Mouse (Mus musculus): ENCODE measurements around the gene Hps3.
A peak's percentile ranks its signal among the peaks of the same experiment; 100 is the strongest.
"Not testable (repeated sequence)": the region's sequence is repeated elsewhere in the genome, so short reads cannot be mapped to it uniquely, and the experiment has no call there.

Gene Hps3

DNA sequence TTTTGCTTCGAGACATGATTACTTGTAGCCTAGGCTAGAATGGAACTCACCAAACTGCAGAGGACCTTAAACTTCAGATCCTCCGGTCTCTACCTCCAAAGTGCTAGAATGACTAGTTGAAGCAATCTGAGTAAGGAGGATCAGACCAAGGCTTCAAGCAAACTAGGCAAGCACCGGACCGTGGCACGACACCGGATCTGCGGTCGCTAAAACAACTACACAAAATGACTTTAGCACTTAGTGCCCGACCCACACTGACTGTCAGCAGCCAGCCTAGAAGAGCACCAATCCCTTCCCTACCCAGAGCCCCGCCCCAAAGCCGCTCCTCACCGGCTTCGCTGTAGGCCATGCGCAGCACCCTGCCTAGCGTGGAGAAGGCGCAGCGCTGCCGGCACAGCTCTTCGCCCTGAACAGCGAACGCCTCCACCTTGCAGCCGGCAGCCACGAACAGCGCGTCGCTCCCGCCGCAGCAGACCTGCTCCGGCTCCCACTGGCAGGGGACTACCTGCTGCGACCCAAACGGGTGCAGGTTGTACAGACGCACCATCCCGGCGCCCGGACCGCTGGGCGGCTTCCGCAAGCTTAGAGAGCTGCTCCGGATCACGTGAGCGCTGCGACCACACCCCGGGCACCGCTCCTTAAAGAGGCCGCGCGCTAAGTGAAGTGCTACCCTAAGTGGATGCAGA lies at the start of gene Hps3:
Gene Hps3, minus strand, starts transcription at position 597 of the 686 bp plus-strand sequence.
- peak; percentile 87 for DNase-seq (ENCODE audit: low spot score)

DNA sequence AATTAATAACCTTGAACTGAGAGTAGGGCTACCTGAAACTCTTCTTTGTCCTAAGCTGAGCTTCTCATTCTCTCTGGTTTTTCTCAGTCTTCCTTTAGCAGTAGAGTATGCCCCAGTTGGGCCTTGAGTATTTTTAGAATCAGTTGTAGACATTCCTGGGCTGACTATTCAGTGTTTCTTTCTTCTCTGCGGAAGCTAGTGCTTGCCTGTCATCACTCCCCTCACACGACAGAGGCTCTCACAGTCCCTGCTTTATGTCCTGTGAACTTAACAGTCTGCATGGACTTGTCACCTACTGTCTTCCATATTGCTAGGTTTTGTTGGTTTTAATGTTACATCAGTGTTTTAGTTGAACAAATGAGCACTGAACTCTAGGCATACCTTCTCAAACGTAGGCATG lies 47.0 kb upstream of the Hps3 start:
- no peak for DNase-seq (ENCODE audit: low spot score)

DNA sequence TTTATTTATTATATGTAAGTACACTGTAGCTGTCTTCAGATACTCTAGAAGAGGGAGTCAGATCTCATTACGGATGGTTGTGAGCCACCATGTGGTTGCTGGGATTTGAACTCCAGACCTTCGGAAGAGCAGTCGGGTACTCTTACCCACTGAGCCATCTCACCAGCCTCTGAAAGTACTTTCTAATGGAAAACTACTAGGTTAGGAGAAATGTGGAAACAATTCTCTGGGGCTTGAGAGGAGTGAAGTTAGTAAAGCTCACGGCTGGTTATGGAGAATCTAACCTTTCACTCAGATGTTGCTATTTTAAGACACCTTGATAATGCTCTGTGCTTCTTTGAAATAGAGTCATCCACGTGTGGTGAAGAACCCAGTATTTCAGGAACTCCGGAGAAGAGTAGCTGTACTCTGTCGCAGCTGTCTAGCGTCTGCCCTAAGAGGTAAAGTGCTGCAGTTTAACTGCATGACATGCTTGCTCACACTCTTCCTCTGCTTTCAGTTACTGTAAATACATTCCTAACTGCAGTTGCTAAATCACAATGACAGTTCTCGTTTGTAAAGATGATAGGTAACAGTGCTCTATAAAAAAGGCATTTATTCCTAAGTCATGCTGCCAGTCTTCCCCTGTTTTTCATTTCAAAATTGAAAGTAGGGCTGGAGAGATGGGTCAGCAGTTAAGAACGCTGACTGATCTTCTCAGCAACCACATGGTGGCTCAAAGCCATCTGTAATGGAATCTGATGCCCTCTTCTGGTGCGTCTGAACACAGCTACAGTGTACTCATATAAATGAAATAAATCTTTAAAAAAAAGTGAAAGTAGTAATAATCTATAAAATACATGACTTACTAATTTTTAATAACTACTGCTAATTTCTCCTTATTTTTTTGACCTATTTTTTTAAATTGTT lies 41.3 kb upstream of the Hps3 start:
- DNase-seq (ENCODE audit: low spot score), result no peak

DNA sequence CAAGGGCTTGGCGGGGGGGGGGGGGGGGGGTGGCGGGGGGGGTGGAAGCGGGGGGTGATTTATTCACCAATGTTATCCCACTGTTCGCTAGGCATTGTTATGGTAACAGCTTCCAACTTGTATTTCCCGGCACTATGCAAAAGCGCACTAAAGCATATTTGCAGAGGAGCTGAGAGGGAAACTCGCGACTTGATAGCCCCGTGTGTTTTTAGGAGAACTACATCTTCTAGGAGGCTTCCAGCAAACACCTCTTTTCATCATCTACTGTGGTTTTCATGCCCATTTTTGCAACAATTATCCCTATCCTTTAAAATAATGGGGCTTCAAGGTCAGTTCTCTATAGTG lies 23.1 kb upstream of the Hps3 start:
- no peak for DNase-seq (ENCODE audit: low spot score)

DNA sequence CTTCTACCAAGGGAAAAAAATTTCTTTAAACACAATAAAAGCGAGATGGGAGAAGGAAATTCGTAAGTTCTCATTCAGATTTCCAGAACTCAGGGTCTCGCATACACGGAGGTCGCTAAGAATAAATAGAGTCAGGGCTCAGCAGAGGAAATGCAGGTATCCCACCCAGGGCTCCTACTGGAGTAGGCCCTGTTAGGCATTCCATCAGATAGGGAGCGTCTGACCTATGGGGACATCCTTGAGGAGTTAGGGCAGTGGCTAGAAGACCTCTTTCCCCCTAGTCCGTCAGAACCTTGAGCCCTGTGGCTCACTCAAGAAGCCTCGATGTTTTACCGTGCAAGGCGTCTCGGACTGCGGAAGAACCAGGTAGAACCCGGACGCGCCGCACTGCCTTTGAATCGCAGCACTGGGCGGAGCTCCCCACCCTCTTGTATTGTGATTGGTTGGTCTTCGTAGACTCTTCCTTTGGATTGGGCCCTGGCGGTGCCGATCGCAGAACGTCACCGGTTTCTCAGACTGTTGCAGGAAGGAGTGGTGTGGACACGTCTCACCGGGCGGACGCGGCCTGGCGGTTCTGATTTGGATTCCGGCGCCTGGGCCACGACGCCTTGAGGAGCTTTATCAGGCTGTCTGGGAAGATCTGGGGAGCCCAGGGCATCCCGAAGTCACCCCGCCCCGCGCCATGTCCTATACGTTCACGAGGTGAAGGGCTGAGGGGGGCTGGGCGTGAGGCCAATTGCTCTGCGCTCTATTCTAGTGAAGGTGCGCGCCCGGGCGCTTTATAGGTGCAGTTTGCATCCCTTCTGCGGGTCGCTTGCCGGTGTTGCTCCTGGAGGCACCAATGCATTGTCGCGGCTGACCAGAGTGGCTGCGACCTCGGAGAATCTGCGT lies 22.4 kb upstream of the Hps3 start, which contains the start of gene Hltf:
Gene Hltf, plus strand, starts transcription at position 506 of the 891 bp plus-strand sequence.
- DNase-seq (ENCODE audit: low spot score), result peak; percentile 93

DNA sequence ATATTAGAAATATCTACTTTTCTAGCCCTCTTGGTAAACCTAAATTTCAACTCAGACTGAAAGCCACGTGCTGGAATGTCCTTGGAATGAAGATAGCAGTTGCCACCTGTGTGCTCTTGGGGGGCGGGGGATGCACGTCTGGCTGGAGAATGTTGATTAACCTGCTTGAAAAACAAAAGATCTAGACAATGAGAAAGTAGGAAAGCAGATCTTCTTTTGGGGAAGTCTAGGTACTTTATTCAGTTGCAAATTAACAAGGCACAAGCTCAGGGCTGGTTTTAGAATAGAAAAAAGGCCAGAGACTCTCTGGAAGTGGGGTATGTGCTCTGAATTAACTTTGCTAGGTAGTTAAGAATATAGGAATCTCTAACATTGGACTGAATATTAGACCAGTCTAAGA lies 9.6 kb upstream of the Hps3 start:
- not testable (repeated sequence) for DNase-seq (ENCODE audit: low spot score)

DNA sequence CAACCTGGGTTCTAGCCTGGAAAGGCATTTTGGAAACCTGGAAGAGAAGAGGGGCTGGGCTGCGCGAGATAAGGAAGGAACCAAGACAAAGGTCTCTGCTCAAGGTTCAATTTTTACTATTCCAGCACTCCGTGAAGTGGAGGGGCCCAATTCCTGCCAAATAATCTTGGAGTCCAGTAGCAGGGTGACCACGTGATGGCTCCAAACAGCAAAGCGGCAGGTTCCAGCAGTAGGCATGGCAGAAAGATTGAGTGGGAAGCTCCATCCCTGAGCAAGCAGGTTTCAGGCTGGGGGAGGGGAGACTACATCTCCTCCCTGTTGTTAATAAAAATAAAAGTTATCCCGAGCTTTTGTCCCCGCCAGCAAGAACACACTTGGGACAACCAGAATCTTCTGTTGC lies 6.3 kb upstream of the Hps3 start:
- DNase-seq (ENCODE audit: low spot score), result not testable (repeated sequence)

DNA sequence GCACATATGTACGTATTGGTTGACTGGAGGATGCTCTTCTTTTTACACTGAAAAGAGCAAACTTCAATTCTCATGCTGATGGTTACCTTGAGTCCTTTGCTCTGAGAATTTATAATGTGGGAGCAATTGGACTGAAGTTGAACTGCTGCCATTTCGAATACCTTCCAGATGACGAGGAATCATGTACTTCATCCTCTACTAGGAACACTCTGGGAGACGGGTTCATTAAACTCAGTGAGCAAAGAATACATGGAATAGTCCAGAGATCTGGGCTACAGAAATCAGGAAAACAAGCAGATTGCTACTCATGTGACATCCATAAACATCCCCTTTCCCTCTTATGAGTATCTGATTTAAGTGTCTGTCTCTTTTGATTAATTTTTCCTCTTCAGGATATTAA lies 954 bp upstream of the Hps3 start:
- no peak for DNase-seq (ENCODE audit: low spot score)

DNA sequence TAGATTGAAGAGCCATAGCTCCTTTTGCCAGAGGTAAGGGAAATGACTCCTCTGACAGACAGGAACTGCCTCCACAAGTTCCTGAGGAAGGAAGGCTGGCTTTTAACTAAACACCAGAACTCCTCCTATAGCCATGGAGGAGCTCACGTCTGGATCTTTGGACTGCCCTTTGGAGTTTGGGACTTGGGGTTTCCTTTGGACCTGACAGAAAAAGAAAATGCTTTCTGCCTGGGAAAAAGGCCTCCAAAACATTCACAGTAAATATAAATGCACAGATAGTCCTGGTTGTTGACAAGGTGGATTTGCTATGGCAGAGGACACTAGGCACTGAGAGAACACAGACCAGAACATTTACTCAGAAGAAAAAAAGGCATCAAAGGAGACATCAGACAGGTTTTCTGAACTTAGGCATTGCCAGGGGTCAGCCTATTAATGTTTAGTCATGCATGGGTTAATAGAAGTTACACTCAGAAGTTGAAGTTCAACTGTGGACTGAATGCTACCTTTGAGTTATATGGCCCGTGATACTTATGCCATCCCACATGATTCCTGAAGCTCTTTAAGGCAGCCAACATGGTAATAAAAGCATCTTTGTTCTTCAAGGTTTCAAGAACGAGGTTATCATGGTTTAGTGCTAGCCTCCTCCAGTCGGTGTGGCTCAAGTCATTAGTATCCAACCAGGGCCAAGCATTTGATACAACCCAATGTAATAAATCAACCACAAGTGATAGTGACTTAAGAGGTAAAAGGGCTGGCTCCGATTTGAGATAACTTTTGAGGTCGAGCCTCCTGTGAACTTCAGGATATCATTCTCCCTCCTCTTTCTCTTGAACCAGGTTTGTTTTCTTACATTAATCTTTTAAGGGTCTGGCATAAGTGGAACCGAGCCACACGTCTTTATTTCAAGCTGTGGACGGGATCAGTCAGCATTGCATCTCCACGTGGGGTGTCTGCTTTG lies 1.1 kb downstream of the Hps3 start:
- DNase-seq (ENCODE audit: low spot score), result no peak

DNA sequence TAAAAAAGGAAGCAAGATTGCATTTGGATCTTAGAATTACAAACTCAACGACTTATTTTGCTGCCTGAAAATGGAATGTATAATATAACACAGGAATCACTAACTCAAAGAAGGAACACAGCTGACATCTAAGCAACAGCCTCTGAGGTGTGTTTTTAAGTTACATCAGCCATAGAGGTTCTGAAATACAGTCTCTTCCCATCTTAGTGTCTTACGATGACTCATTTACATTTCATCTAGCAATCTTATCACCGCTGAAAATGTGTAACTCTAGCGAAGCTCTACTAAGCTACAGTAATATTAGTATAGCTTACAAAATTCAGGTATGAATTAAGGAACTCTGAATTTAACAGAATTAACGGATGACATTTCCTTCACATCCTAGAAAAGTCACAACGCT lies 4.3 kb downstream of the Hps3 start:
- no peak for DNase-seq (ENCODE audit: low spot score)

DNA sequence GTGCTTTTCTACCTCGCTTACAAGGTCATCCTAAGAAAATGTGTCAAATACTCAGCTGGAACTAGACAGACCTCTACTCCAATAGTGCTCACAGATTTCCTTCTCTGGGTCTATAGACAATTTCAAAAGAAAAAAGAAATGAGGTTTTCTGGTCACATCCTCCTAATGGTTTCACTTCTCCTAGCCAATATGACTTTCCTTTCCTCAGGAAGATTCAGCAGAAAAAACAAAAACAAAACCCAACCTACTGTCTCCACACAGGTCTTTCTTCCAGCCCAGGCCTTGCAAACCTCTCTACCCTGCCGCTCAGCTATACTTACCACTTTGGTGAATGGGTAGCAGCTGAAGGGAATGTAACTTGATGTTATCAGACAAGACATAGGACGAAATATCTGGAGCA lies 6.5 kb downstream of the Hps3 start:
- DNase-seq (ENCODE audit: low spot score), result no peak

DNA sequence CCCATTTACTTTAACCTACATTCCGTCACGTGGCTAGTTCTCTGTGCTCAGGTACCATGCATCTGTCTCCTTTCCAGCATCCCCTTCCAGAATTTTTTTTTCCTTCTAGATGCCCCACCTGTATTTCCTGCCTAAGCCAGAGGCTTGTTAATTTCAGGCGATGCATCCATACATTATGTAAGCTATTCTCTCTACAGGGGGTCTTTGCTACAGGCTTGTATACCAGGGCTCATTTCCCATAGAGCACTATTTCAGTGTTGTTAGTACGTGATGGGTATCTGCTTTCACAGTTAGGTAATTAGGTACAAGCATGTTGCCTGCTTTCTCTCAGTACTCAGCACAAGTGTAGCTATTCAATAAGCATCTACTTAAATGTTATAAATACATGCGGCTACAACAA lies 7.3 kb downstream of the Hps3 start:
- DNase-seq (ENCODE audit: low spot score), result no peak

DNA sequence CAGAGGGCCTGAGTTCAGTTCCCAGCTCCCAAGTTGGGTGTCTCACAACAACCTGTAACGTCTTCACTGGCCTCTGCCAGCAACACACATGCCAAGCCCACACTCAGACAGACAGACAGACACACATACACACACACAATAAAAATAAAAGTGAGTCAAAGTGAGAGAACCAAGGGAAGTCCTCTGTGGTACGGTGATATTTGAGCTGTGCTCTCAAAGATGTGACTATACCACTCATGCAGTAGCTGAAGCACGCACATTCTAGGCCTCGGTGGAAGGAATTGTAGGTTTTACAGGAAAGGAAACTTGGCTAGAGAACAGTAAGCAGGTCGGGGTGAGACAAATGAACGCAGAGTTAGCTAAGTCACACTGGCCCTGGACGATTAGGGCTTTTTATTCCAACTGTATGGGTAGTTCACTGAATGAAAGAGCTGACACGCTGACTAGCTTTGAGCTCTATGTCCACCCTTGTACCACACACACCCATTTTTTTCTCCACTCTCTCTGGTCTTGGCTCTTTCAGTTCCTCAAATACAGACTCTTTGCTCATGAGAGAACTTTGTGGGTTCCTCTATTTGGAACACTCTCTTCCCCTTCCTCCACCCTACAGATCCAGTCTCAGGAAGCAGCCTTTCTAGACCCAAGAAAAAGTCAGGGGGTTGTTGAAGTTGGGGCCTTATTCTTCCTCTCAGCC lies 8.0 kb downstream of the Hps3 start:
- DNase-seq (ENCODE audit: low spot score), result no peak

DNA sequence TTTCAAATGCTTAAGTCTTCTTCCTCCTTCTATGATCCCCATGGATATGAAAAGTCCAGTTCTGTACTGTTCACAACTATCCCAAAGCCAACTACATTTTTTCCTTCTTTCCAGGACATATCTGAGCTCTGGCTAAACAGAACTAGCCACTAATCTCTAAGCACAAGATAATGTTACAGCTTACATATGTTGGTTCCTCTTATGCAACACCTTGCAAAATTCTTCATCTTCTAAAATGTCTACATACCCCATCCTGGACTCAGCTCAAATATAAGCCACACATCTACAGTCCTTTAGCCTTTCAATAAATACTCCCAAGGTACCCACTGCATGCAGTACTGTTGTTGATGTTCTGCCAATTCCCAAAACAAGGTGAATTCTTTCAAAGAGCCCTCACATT lies 8.6 kb downstream of the Hps3 start:
- no peak for DNase-seq (ENCODE audit: low spot score)

DNA sequence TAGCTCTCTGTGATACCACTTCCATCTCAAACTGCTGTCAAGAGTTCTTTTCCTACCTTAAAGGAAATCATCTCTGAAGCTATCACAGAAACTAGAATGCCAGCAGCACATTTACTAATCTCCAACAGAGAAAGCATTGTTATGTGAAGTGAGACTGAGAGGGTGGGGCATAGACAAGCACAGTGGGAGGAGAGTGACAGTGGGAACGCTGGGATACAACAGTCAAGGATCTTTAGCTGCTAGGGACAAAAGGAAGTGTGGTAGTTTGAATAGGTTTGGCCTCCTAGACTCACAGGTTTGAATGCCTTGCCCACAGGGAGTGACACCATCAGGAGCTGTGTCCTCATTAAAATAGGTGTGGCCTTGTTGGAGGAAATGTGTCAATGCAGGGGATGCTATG lies 11.3 kb downstream of the Hps3 start:
- no peak for DNase-seq (ENCODE audit: low spot score)

DNA sequence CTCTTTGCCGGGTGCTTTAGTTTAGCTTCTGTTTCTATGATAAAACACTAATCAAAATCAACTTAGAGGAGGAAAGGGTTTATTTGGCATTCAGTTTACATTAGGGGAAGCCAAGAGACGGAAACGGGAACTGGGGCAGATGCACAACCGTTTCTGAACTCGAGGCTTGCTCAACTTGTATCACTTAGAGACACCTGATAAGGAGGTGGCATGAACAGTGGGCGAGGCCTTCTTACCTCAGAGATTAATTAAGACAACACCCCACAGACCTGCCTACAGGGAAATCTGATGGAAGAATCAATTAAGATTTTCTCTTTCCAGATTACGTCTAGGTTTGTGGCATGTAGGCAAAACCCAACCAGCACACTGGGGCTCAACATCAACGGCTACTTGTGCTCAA lies 17.0 kb downstream of the Hps3 start:
- no peak for DNase-seq (ENCODE audit: low spot score)

DNA sequence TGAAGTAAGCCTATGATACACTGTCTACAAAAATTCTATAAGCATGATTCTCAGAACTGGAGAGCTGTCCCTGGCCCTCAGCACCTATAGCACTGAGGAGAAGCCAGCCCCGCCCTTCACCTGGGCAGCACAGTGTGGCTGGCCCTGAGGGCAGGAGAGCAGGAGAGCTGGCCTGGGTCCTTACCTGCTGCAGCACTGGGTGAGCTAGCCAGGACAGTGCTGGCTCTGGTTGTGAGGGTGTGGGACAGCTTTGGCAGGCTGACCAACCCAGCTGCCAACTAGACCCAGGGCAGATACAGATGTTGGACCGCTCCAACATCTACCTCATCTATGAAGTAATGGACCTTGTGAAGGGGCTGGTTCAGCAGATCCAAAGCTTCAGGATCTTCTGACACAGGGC lies 20.7 kb downstream of the Hps3 start:
- no peak for DNase-seq (ENCODE audit: low spot score)

DNA sequence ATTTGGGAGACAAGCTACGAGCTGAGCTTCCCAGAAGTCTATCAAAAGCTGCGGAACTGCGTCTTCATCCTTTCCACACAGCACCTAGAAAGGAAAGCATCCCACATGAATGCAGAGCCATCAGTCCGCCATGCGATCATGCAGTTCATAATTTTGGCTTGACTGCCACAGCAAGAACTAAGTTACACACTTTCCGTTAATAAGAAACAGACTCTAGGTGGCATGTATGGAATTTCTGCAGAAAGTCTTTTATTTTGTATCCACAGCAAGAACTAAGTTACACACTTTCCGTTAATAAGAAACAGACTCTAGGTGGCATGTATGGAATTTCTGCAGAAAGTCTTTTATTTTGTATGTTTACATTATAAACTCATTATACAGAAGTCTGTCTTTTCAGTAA lies 24.2 kb downstream of the Hps3 start:
- DNase-seq (ENCODE audit: low spot score), result not testable (repeated sequence)

DNA sequence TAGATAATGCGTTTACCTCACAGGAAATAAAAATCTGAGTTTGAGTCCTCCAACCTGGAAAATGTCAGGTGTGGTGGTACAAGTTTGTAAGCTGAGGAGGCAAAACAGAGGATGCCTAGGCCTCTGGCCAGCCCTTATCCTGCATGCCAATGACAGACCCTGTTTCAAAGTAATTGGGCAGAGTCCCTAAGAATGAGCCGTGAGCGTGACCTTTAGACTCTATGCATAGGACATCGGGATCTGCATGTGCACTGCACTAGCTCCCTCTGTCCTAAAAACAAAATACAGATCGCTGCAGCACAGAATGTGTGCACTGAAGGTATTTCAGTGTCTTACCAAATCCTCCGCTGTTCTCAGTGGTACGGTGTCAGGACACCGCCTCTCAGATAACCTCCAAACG lies 24.7 kb downstream of the Hps3 start:
- DNase-seq (ENCODE audit: low spot score), result no peak

DNA sequence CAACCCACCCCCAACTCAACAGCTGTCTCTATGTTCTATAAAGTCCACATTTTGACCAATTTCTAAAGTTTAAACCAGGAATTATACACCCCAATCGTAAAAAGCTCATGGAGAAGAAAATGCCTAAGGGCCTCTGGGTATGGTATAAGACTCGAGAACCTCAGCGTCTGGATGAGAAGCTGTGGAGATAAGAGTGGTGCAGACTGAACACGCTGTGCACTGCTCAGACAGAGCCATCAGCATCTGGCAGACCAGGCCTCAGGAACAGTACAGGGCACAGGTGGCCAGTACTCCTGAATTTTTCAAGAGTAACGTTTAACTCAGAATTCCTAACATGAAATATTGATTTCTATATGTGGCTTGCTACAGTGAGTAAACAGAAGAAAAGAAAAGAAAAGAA lies 27.4 kb downstream of the Hps3 start:
- DNase-seq (ENCODE audit: low spot score), result no peak

DNA sequence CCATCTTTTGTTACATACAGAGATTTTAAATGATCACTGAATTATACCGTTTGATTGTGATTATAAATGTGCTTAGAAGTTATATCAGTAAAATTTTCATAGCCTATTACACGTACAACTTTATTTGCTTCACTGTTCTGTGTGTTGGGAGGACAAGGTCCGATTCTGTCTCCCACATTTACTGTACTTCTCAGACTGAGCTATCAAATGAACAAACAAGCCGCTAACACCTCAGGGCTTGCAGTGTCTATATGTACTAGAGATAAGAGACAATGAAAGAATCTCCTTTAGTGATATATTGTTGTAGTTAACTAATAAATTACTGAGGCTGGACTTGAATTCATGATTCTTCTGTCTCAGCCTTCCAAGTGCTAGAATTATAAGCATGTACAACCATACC lies 27.8 kb downstream of the Hps3 start:
- DNase-seq (ENCODE audit: low spot score), result no peak

All from T-cell, adult 2 months (primary cell).